Mouse (Mus musculus): ENCODE measurements around the gene Olfr464.

DNA sequence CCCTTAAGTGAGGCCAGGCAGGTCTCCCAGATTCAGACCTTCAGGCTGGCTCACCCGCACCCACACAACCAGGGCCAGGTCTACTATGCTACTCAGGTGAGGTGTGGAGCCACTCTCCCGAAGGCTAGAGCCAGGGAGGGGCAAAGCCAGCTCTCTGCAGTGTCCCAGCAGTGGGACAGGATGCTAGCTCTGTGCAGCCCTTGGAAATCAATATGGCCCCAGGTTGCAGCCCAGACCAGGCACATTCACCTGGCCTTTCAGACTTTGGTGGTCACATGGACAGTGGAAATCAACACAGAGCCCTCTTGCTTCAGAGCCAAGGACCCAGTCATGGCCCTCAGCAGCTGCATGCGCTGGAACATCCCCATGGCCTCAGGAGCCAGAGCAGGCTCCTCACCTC, 16.4 kb downstream of the Olfr464 start:
- TF ChIP-seq CTCF (IDR thresholded peaks at IDR 0.05; ENCODE audit: low read depth) (no peak), EP300 (IDR thresholded peaks at IDR 0.05; ENCODE audit: low read depth) (no peak)

All from liver, postnatal 0 days (tissue).